Mouse (Mus musculus): ENCODE data around the gene Fgr.

GRCm38 (mm10) chr4:133046691-133047352, 72.9 kb downstream of the Fgr start:
- TF ChIP-seq POLR2A (IDR thresholded peaks at IDR 0.05; ENCODE audit: low read depth, low read length) (no peak), CTCF (conservative IDR thresholded peaks at IDR 0.05 in 1 of 2, IDR thresholded peaks at IDR 0.05 in 1 of 2; ENCODE audit: low read depth in 2 of 2, low read length in 2 of 2) (no peak), TCF12 (IDR thresholded peaks at IDR 0.05; ENCODE audit: low read depth, low read length) (no peak), EP300 (IDR thresholded peaks at IDR 0.05; ENCODE audit: low read length) (no peak), JUND (conservative IDR thresholded peaks at IDR 0.05; ENCODE audit: low read depth, low read length) (no peak), TBP (conservative IDR thresholded peaks at IDR 0.05; ENCODE audit: low read depth, low read length) (no peak), ZMIZ1 (IDR thresholded peaks at IDR 0.05; ENCODE audit: low read depth, low read length) (no peak), SIN3A (IDR thresholded peaks at IDR 0.05; ENCODE audit: low read length) (no peak), ETS1 (conservative IDR thresholded peaks at IDR 0.05; ENCODE audit: low read depth, low read length) (no peak)
